Mouse (Mus musculus): ENCODE measurements around the gene Dennd2c. TPM values are rescaled to one million over a fixed set of nuclear protein-coding genes. Genes with fewer than 3 reads are reported as not detected.

The Dennd2c gene
- polyA plus RNA-seq, 1 experiment from 2014 or later = 7.8 TPM

DNA sequence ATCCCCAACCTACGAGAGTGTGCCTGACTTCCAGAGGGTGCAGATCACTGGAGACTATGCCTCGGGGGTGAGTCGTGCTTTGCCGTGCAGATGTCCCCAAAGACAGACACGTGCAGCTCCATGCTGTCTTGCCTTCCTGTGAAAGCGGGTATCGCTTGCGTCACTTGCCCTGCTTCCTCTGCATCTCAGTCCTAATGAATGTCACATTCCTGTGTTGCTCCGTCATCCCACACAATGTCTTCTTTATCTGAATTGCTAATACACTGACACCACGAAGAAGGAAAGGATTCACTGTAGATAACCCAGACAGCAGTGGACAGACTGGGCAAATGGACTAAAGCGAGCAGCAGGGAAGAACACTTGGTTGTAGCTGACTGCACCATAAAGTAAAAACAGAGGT, 21.4 kb upstream of the Dennd2c start:
- H3K27me3 ChIP-seq = no peaks in the 10 kb centered on the region
- no peak overlapping the region for H3K9ac ChIP-seq
- H3K9me3 ChIP-seq (replicated peaks) = no peaks in the 10 kb centered on the region
- H3K4me3 ChIP-seq (replicated peaks) = no peak overlapping the region
- H3K27ac ChIP-seq (replicated peaks) = no peak overlapping the region
- 64% methylated on average over 11 of the region's 11 CpGs for WGBS (ENCODE audit: insufficient replicate concordance)
- H3K4me1 ChIP-seq (replicated peaks) = no peaks in the 10 kb centered on the region
- no peak overlapping the region for H3K4me2 ChIP-seq
- no peak for ATAC-seq (ENCODE audit: insufficient read depth)
- H3K36me3 ChIP-seq (replicated peaks) = no peaks in the 10 kb centered on the region

DNA sequence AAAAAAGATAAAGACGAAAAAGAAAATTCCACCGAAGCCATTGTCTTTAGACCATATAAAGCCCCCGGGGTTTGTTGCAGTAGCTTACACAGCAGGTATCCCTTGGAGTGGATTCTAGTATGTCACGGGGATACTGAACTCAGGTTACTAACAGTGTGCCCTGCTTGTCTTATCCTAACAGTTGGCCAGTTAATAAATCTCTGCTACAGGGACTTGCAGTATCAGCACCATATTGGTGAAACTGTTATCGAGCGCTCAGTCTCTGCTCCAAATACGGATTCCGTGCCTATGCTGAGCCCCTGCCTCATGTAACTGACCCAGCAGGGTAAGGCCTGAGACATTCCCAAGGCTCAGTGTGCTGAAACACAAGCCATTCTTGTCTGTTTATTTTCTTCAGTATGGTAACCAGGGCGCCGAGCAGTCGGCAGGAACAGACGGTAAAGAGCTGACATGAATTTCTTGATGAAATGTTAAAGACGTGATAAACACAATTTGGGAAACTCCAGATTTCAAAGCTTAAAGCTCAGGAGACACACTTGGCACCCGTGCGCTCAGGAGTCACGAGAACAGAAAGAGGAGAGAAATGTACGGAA, 20.4 kb upstream of the Dennd2c start:
- Histone ChIP-seq H3K9me3 (replicated peaks) (no peaks in the 10 kb centered on the region), H3K4me3 (replicated peaks) (no peak overlapping the region), H3K36me3 (replicated peaks) (no peaks in the 10 kb centered on the region), H3K4me2 (no peak overlapping the region), H3K27me3 (no peaks in the 10 kb centered on the region), H3K9ac (no peak overlapping the region), H3K27ac (replicated peaks) (no peak overlapping the region), H3K4me1 (replicated peaks) (no peaks in the 10 kb centered on the region)
- ATAC-seq (ENCODE audit: insufficient read depth) = no peak
- 78% methylated on average over 17 of the region's 17 CpGs for WGBS (ENCODE audit: insufficient replicate concordance)

DNA sequence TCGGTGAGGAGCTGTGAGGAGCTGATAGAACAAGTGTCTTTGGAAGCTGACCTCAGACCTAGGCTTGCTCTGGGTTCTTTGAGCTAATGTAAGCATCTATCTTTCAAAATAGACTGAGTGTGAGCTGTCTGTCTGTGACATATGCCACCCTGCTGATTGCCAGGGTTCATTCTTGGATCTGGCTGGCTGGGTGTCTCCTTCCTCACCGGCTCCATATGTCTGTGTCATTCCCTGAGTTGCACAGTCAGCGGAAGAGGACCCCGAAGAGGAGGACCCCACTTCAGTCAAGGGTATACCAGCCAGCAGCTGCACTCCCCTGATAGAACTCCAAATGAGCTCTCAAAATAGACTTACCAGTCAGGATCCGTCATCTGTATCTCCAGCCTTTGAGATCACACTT, 19.6 kb upstream of the Dennd2c start:
- WGBS (ENCODE audit: insufficient replicate concordance) = 69% methylated on average over 5 of the region's 5 CpGs
- Histone ChIP-seq H3K9me3 (replicated peaks) (no peaks in the 10 kb centered on the region), H3K27ac (replicated peaks) (no peak overlapping the region), H3K4me2 (no peak overlapping the region), H3K4me3 (replicated peaks) (no peak overlapping the region), H3K4me1 (replicated peaks) (no peaks in the 10 kb centered on the region), H3K27me3 (no peaks in the 10 kb centered on the region), H3K36me3 (replicated peaks) (no peaks in the 10 kb centered on the region), H3K9ac (no peak overlapping the region)
- ATAC-seq (ENCODE audit: insufficient read depth) = no peak

DNA sequence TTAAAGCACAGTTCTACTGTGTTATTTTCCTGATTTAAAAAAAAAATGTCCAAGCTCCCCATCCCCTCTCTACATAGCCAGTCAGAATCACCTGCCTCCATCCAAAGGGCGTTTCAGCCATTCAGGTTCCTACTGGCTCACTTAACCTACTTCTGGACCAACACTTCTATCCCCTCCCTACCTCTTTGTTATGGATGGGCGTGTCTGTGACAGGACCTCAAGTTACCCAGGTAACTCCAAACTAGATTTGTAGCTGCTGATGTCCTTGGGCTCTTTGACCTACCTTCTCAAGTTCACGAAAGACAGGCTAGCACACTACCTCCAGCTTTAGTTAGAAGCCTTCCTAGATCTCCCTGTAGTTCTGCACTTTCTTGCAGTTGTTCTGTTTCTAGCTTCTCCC, 16.4 kb upstream of the Dennd2c start:
- Histone ChIP-seq H3K4me2 (no peak overlapping the region), H3K4me1 (replicated peaks) (no peaks in the 10 kb centered on the region), H3K9me3 (replicated peaks) (no peaks in the 10 kb centered on the region), H3K4me3 (replicated peaks) (no peak overlapping the region), H3K27me3 (0 out of 2 replicates have a peak, but pooled peaks cover 6% of the 10 kb centered on the region), H3K36me3 (replicated peaks) (no peaks in the 10 kb centered on the region), H3K9ac (no peak overlapping the region), H3K27ac (replicated peaks) (no peak overlapping the region)
- no peak for ATAC-seq (ENCODE audit: insufficient read depth)
- WGBS (ENCODE audit: insufficient replicate concordance) = 57% methylated on average over 3 of the region's 3 CpGs

DNA sequence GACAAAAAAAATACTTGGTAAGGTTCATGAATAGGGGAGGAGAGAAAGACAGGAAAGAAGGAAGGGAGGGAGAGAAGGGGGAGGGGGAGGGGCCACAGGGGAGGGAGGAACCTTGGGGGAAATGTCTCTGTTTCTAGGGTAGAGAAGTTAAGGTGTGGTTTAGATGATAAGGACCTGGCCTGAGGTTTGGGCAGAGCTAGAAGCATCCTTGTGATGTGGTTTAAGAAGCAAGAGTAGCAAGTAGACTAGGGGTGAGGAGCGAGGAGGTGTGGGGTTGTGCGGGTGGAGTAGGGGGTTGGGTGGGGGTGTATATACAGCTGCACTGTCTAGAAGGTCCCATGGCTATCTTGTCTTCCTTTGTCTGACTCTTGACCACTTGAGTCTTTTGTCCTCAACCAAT, 10.7 kb upstream of the Dennd2c start:
- no peak overlapping the region for H3K27ac ChIP-seq (replicated peaks)
- ATAC-seq (ENCODE audit: insufficient read depth) = no peak
- H3K4me2 ChIP-seq = no peak overlapping the region
- H3K4me1 ChIP-seq (replicated peaks) = no peaks in the 10 kb centered on the region
- peaks cover 17% of the 10 kb centered on the region for H3K27me3 ChIP-seq
- no peak overlapping the region for H3K4me3 ChIP-seq (replicated peaks)
- no peaks in the 10 kb centered on the region for H3K9me3 ChIP-seq (replicated peaks)
- H3K36me3 ChIP-seq (replicated peaks) = no peaks in the 10 kb centered on the region
- H3K9ac ChIP-seq = no peak overlapping the region
- 43% methylated on average over 2 of the region's 2 CpGs for WGBS (ENCODE audit: insufficient replicate concordance)

DNA sequence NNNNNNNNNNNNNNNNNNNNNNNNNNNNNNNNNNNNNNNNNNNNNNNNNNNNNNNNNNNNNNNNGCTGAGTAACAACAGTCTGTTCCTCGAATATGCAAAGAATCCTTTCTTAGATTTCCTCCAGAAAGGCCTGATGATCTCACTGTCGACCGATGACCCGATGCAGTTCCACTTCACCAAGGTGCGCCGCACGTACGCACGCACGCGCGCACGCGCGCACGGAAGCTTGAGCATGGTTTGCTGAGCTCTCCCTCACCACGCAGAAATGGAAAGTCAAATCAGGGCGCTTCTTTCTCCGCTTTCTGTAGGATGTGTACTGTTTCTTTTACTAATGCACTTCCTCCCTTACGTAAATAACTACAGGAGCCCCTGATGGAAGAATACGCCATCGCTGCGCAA, 3.7 kb upstream of the Dennd2c start:
- Histone ChIP-seq H3K4me3 (replicated peaks) (no peak overlapping the region), H3K27me3 (peaks cover 23% of the 10 kb centered on the region), H3K27ac (replicated peaks) (no peak overlapping the region), H3K36me3 (replicated peaks) (no peaks in the 10 kb centered on the region), H3K4me2 (no peak overlapping the region), H3K9ac (no peak overlapping the region), H3K4me1 (replicated peaks) (peaks cover 19% of the 10 kb centered on the region), H3K9me3 (replicated peaks) (no peaks in the 10 kb centered on the region)
- WGBS (ENCODE audit: insufficient replicate concordance) = 74% methylated on average over 23 of the region's 23 CpGs
- no peak for ATAC-seq (ENCODE audit: insufficient read depth)

DNA sequence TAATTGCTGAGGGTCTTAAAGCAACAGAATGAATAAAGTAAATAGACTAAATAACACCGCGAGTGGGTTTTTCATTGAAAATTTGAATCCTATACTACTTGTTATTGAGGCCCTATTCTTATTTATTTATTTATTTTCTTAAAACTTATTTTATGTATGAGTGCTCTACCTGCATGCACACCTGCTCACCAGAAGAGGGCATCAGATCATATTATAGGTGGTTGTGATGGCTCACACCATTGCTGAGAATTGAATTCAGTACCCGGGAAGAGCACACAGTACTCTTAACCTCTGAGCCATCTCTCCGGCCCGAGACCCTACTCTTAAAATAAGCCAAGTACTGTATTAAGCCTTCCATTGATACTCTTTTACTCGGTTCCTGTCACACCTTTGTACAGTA, 2.7 kb upstream of the Dennd2c start:
- 66% methylated on average over 6 of the region's 6 CpGs for WGBS (ENCODE audit: insufficient replicate concordance)
- H3K36me3 ChIP-seq (replicated peaks) = no peaks in the 10 kb centered on the region
- no peak overlapping the region for H3K4me3 ChIP-seq (replicated peaks)
- no peak for ATAC-seq (ENCODE audit: insufficient read depth)
- no peak overlapping the region for H3K9ac ChIP-seq
- H3K4me2 ChIP-seq = no peak overlapping the region
- no peak overlapping the region for H3K27ac ChIP-seq (replicated peaks)
- H3K27me3 ChIP-seq = peaks cover 20% of the 10 kb centered on the region
- no peaks in the 10 kb centered on the region for H3K9me3 ChIP-seq (replicated peaks)
- peaks cover 19% of the 10 kb centered on the region for H3K4me1 ChIP-seq (replicated peaks)

DNA sequence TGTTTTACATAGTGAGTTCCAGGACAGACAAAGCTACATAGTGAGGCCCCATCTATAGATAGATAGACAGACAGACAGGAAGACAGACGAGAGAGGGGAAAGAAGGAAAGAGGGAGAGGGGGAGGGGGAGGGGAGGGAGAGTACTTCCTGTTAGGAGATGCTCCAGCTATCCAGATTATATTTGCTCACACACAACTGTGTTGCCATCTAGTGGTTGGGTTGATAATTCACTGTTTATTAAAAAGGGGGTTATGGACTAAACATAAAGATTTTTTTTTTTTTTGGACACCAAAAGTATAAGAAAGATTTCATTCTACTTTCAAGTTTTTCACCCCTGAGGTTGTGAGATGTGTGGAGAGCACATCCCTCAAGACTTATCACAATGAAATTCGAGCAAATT, 1.7 kb upstream of the Dennd2c start:
- H3K4me3 ChIP-seq (replicated peaks) = no peak overlapping the region
- no peaks in the 10 kb centered on the region for H3K36me3 ChIP-seq (replicated peaks)
- ATAC-seq (ENCODE audit: insufficient read depth) = no peak
- no peaks in the 10 kb centered on the region for H3K9me3 ChIP-seq (replicated peaks)
- peaks cover 19% of the 10 kb centered on the region for H3K4me1 ChIP-seq (replicated peaks)
- peaks cover 15% of the 10 kb centered on the region; the same call in 1 of the 2 replicates for H3K27me3 ChIP-seq
- H3K4me2 ChIP-seq = no peak overlapping the region
- no peak overlapping the region for H3K27ac ChIP-seq (replicated peaks)
- WGBS (ENCODE audit: insufficient replicate concordance) = 41% methylated on average over 2 of the region's 2 CpGs
- H3K9ac ChIP-seq = no peak overlapping the region

DNA sequence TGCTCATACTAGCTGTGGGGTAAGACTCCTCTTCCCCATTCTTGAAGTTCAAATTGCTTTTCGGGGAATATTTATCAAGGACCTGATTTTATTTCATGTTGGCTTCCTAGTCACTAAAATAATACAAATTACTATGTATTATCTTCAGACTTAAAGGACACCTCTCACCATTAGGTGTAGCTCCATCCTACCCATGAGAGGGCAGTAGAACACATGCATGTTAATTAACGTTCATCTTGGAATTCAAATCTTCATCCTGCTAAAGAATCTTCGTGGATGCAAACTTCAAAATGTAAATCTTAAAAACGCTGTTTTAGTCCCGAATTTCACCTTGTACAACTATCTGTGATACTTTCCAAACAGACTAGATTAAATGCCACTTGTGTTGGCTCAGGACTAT, 1.2 kb upstream of the Dennd2c start:
- no peak overlapping the region for H3K4me3 ChIP-seq (replicated peaks)
- H3K27me3 ChIP-seq = peaks cover 15% of the 10 kb centered on the region; the same call in 1 of the 2 replicates
- peak overlapping the region; percentile 98; the same call in 1 of the 2 replicates for H3K4me2 ChIP-seq
- peaks cover 24% of the 10 kb centered on the region for H3K4me1 ChIP-seq (replicated peaks)
- no peak overlapping the region for H3K27ac ChIP-seq (replicated peaks)
- H3K9me3 ChIP-seq (replicated peaks) = no peaks in the 10 kb centered on the region
- 46% methylated on average over 5 of the region's 5 CpGs for whole genome bisulfite sequencing (ENCODE audit: insufficient replicate concordance)
- ATAC-seq (ENCODE audit: insufficient read depth) = no peak
- no peak overlapping the region for H3K9ac ChIP-seq
- no peaks in the 10 kb centered on the region for H3K36me3 ChIP-seq (replicated peaks)

DNA sequence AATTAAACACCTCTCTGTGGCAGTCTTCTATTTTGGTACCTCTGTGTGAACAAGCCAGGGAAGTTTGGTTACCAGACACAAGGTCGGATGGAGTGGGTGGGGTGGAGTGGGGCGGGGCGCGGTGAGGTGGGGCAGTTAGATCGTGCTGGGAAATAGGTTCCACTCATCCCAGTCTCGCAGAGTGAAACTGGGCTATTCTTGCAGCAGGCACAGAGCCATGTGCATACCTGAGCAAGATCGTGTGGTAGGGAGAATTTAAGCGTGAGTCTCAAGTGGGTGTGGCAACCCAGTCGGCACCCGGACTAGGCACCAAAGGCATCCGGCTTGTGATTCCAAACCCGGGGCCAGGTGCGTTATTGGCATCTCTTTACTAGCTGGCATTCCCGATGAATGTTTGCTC, 495 bp upstream of the Dennd2c start:
- Histone ChIP-seq H3K27ac (replicated peaks) (peak overlapping the region; percentile 92), H3K9ac (peak overlapping the region; percentile 87), H3K4me3 (replicated peaks) (peak overlapping the region; percentile 85), H3K4me1 (replicated peaks) (peaks cover 28% of the 10 kb centered on the region), H3K27me3 (peaks cover 15% of the 10 kb centered on the region; the same call in 1 of the 2 replicates), H3K4me2 (peak overlapping the region; percentile 98), H3K36me3 (replicated peaks) (no peaks in the 10 kb centered on the region), H3K9me3 (replicated peaks) (no peaks in the 10 kb centered on the region)
- peak; percentile 63 for ATAC-seq (ENCODE audit: insufficient read depth)
- under 1% methylated on average over 14 of the region's 14 CpGs for WGBS (ENCODE audit: insufficient replicate concordance)

DNA sequence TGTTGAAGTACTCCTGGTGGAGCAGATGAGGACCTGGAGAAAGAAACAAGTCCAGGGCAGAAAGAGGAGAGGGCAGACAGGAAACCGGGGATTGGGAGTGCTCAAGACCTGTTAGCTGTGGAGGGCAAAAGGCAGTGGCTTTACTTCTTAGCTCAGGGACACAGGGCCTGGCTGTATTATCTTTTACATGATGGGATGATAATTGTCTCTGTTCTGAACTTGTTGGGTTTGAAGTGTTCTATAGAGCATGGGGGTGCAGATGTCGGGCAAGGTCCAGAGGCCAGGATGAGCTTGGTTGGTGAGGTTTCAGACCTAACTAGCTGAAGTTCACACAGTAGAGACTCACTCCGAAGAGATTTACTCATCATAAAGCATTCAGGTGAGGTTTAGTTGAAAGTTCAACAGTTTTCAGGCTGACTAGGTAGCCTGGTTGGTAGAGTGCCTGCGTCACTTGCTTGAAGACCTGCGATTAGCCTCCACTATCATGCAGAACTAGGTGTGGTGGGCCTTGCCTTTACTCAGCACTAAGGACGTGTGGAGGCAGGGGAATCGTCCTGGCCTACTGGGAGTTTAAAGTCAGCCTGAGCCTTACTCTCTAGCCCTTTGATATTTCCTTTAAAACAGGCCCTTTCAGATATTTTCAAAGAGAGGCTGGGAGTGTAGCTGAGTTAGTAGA, 5.3 kb downstream of the Dennd2c start:
- peak; percentile 81 for ATAC-seq (ENCODE audit: insufficient read depth)
- H3K4me3 ChIP-seq (replicated peaks) = no peak overlapping the region
- 72% methylated on average over 7 of the region's 7 CpGs for WGBS (ENCODE audit: insufficient replicate concordance)
- H3K9ac ChIP-seq = no peak overlapping the region
- H3K4me2 ChIP-seq = peak overlapping the region; percentile 34
- no peaks in the 10 kb centered on the region; the same call in 1 of the 2 replicates for H3K36me3 ChIP-seq (replicated peaks)
- H3K27me3 ChIP-seq = no peaks in the 10 kb centered on the region
- peaks cover 46% of the 10 kb centered on the region for H3K4me1 ChIP-seq (replicated peaks)
- no peaks in the 10 kb centered on the region for H3K9me3 ChIP-seq (replicated peaks)
- H3K27ac ChIP-seq (replicated peaks) = peak overlapping the region; percentile 79

Data from liver, embryonic 15.5 days (tissue).